Mouse (Mus musculus) c-Kit-positive CD71-positive TER-119-negative erythroid progenitor cells, embryonic 14.5 days (primary cell): Measurements from ENCODE around the gene Afg1l.

Experiments used
- DNase-seq: peaks from one replicate; pipeline ENCODE4 v3.0.0-alpha.2; 2013; ENCODE audit warnings: low read depth

Afg1l gene

GRCm38 (mm10) chr10:42477550-42478340 lies 620 bp downstream of the Afg1l start:
- DNase-seq = peak; percentile 35

- no peak for DNase-seq
Observed at GRCm38 (mm10) chr10:42476774-42477475, 1.4 kb downstream of the Afg1l start.

- DNase-seq = no peak
Observed at GRCm38 (mm10) chr10:42474946-42475514, 3.3 kb downstream of the Afg1l start.

- no peak for DNase-seq
Observed at GRCm38 (mm10) chr10:42464805-42465204, 13.6 kb downstream of the Afg1l start.

GRCm38 (mm10) chr10:42464224-42464623 lies 14.1 kb downstream of the Afg1l start:
- DNase-seq = no peak

GRCm38 (mm10) chr10:42457557-42458191 lies 20.7 kb downstream of the Afg1l start:
- DNase-seq = no peak

- DNase-seq = no peak
Observed at GRCm38 (mm10) chr10:42455981-42456380, 22.4 kb downstream of the Afg1l start.

GRCm38 (mm10) chr10:42454690-42455089 lies 23.7 kb downstream of the Afg1l start:
- no peak for DNase-seq

- no peak for DNase-seq
Observed at GRCm38 (mm10) chr10:42454266-42454665, 24.1 kb downstream of the Afg1l start.

GRCm38 (mm10) chr10:42449672-42450071 lies 28.7 kb downstream of the Afg1l start:
- no peak for DNase-seq

GRCm38 (mm10) chr10:42448371-42448770 lies 30.0 kb downstream of the Afg1l start:
- DNase-seq = no peak

GRCm38 (mm10) chr10:42446145-42446544 lies 32.2 kb downstream of the Afg1l start:
- no peak for DNase-seq

- DNase-seq = no peak
Observed at GRCm38 (mm10) chr10:42436842-42437805, 41.2 kb downstream of the Afg1l start.

- no peak for DNase-seq
Observed at GRCm38 (mm10) chr10:42417530-42418174, 60.7 kb downstream of the Afg1l start.

- DNase-seq = no peak
Observed at GRCm38 (mm10) chr10:42415821-42416470, 62.4 kb downstream of the Afg1l start.

- no peak for DNase-seq
Observed at GRCm38 (mm10) chr10:42410748-42411537, 67.4 kb downstream of the Afg1l start.

GRCm38 (mm10) chr10:42390436-42390835 lies 87.9 kb downstream of the Afg1l start:
- DNase-seq = no peak

GRCm38 (mm10) chr10:42388181-42388580 lies 90.2 kb downstream of the Afg1l start:
- DNase-seq = no peak

GRCm38 (mm10) chr10:42384946-42385644 lies 93.3 kb downstream of the Afg1l start:
- DNase-seq = no peak
